Mouse (Mus musculus) limb, embryonic 11.5 days (tissue): ENCODE measurements at regions not wholly inside any gene's neighbourhood (a gene's known extent, or its start where the extent isn't known, plus 50 kb on each side); places are given as distances from the start of the nearest gene placed in this dataset.

Experiments
- ATAC-seq: fragments of 200-750 bp; cut with Nextera tagmentation; 2 replicates; pipeline ENCODE4 v1.8.0; 2017; ENCODE audit warnings: low read depth; ENCODE audit not compliant: insufficient number of reproducible peaks, low FRiP score, low TSS enrichment
- DNase-seq: peaks from one replicate; pipeline ENCODE4 v3.0.0-alpha.2; 2015; ENCODE audit warnings: low spot score
- H3K27ac ChIP-seq: fragments of 300-500 bp; sonication (generic); replicated peaks from 2 replicates; pipeline ENCODE4 v1.5.1; 2014; ENCODE audit warnings: low read depth, mild to moderate bottlenecking, low read length
- H3K27me3 ChIP-seq: fragments of 300-500 bp; sonication (generic); 2 replicates; pipeline ENCODE4 v1.6.1; 2014; ENCODE audit warnings: mild to moderate bottlenecking, low read length, mixed read lengths; ENCODE audit not compliant: control insufficient read depth, insufficient read depth
- H3K36me3 ChIP-seq: fragments of 300-500 bp; sonication (generic); 2 replicates; pipeline ENCODE4 v1.6.1; 2014; ENCODE audit warnings: mild to moderate bottlenecking, low read length, moderate library complexity, mixed read lengths; ENCODE audit not compliant: control insufficient read depth, insufficient read depth
- H3K4me1 ChIP-seq: fragments of 300-500 bp; sonication (generic); 2 replicates; pipeline ENCODE4 v1.6.1; 2014; ENCODE audit warnings: low read length, mixed read lengths; ENCODE audit not compliant: control insufficient read depth, insufficient read depth
- H3K4me2 ChIP-seq: fragments of 300-500 bp; sonication (generic); 2 replicates; pipeline ENCODE4 v1.6.1; 2014; ENCODE audit warnings: low read depth, mild to moderate bottlenecking, moderate library complexity; ENCODE audit not compliant: severe bottlenecking
- H3K4me3 ChIP-seq: fragments of 300-500 bp; sonication (generic); 2 replicates; pipeline ENCODE4 v1.5.1; 2014; ENCODE audit warnings: low read depth, low read length
- H3K9ac ChIP-seq: fragments of 300-500 bp; sonication (generic); 2 replicates; pipeline ENCODE4 v1.6.1; 2014; ENCODE audit warnings: mild to moderate bottlenecking, low read length
- H3K9me3 ChIP-seq: fragments of 300-500 bp; sonication (generic); 2 replicates; pipeline ENCODE4 v1.6.1; 2016; ENCODE audit warnings: low read length; ENCODE audit not compliant: control insufficient read depth
- WGBS: fragments of 180-500 bp; shearing (Covaris S2); extraction: QIAGEN DNeasy Blood & Tissue Kit; methylation state at CpG from one replicate; pipeline ENCODE4 v1.1.7; 2014; 5-methylcytosine and 5-hydroxymethylcytosine counted together

- no peak overlapping the region for H3K9ac ChIP-seq
- H3K4me2 ChIP-seq = no peak overlapping the region
- no peaks in the 10 kb centered on the region for H3K9me3 ChIP-seq
- no peak for ATAC-seq
- H3K4me3 ChIP-seq = no peak overlapping the region
- DNase-seq = no peak
- H3K27ac ChIP-seq = no peak overlapping the region
- H3K4me1 ChIP-seq = no peaks in the 10 kb centered on the region
- H3K27me3 ChIP-seq = no peaks in the 10 kb centered on the region
- H3K36me3 ChIP-seq = no peaks in the 10 kb centered on the region
- 87% methylated on average over 2 of the region's 2 CpGs for WGBS
Observed at GRCm38 (mm10) chr1:76513490-76513889, 967.4 kb downstream of the Slc4a3 start.

DNA sequence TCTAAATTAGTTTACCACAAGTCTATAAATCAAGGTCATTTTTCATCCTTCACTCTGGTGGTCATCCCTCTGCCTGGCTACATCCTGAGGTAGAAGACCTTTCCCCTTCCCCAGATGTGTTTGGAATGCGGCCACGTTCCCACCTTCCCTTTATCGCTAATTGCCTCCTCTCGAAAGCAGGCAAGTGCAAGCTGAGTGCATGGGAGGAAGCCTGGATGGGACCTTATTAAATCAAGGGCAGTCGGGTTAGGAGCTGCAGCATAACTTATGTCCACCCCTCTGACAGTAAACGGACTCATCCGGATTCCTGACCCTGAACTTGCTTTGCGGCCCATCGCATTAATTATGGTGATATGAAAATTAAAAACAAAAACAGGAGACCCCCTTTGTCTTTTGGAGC lies 983.5 kb downstream of the Slc4a3 start:
- Histone ChIP-seq H3K27ac (no peak overlapping the region), H3K36me3 (no peaks in the 10 kb centered on the region), H3K4me2 (no peak overlapping the region), H3K9me3 (no peaks in the 10 kb centered on the region), H3K27me3 (no peaks in the 10 kb centered on the region), H3K4me1 (peaks cover 4% of the 10 kb centered on the region; the same call in 1 of the 2 replicates), H3K4me3 (no peak overlapping the region), H3K9ac (no peak overlapping the region)
- 22% methylated on average over 9 of the region's 9 CpGs for WGBS
- DNase-seq (peak; percentile 33), ATAC-seq (no peak)

DNA sequence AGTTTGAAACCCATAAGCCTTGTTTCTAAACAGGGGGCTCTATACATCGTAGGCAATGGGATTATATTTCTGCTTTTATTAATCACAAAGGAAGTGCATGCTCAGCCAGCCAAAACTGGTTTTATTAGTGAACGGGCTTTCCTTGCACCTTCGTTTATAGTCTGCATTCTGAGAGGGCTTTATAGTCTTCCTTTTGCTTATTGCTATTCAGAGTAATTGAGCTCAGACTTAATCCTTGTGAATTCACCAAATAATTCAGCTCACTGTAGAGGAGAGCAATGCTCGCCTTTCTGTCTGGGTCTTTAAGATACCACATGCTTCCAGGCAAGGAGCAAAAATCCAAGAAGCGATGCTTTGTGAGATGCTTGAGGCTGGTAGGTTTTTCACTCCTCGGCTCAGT lies 984.3 kb downstream of the Slc4a3 start:
- no peak for ATAC-seq
- H3K27ac ChIP-seq = no peak overlapping the region
- WGBS = 53% methylated on average over 6 of the region's 6 CpGs

DNA sequence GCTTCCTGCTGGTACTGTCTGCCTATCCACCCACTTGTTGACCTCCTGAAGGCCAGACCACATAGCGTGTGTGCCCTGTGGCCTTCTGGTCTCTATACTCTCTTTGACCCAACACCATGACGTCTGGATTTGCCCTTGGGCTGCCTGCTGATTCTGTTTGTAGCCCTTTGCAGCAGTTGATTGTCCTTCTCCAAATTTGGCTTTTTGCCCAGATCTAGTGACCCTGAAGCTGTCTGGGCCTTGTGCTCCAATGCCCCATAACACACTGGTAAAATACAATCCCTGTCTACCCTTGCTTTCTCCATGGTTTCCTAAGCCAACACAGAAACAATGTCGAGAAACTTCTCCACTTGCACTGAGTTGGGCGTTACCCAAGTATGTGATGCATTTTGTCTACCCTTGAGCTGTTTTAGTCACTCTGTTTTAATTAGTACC lies 979.3 kb downstream of the Epha4 start:
- peak; percentile 29 for DNase-seq
- Histone ChIP-seq H3K4me3 (no peak overlapping the region), H3K9ac (no peak overlapping the region), H3K27ac (no peak overlapping the region), H3K9me3 (no peaks in the 10 kb centered on the region), H3K27me3 (no peaks in the 10 kb centered on the region), H3K4me2 (no peak overlapping the region), H3K4me1 (no peaks in the 10 kb centered on the region), H3K36me3 (no peaks in the 10 kb centered on the region)
- WGBS = 52% methylated on average over 4 of the region's 4 CpGs
- no peak for ATAC-seq

More for the DNA sequence above, 984.3 kb downstream of the Slc4a3 start:
- Histone ChIP-seq H3K4me3 (no peak overlapping the region), H3K9ac (no peak overlapping the region), H3K36me3 (no peaks in the 10 kb centered on the region), H3K9me3 (no peaks in the 10 kb centered on the region), H3K4me2 (no peak overlapping the region), H3K4me1 (peaks cover 4% of the 10 kb centered on the region; the same call in 1 of the 2 replicates), H3K27me3 (no peaks in the 10 kb centered on the region)
- no peak for DNase-seq

DNA sequence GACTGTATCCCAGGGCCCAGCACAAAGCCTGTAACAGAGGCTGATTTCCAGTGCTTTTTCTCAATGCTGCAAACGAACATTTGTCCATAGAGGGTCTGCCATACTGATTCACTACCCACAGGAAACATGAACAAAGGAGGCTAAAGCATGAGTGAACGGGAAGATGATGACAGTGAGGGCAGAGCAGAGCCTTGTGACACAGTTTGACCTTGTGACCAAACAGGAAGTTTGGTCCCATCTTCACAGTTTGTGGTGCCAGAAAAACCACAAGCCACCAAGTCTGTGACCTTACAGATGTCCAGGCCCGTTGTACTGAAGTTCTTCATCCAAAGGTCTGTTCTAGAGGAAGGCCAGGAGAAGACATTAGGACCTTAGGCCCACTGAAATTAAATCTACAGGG lies 974.4 kb downstream of the Epha4 start:
- ATAC-seq (no peak), DNase-seq (no peak)
- no peaks in the 10 kb centered on the region for H3K36me3 ChIP-seq
- no peaks in the 10 kb centered on the region for H3K9me3 ChIP-seq
- H3K4me3 ChIP-seq = no peak overlapping the region
- H3K4me2 ChIP-seq = no peak overlapping the region
- H3K9ac ChIP-seq = no peak overlapping the region
- H3K27ac ChIP-seq = no peak overlapping the region
- no peaks in the 10 kb centered on the region for H3K27me3 ChIP-seq
- H3K4me1 ChIP-seq = no peaks in the 10 kb centered on the region
- 77% methylated on average over 3 of the region's 3 CpGs for WGBS

GRCm38 (mm10) chr1:76550876-76551275 lies 964.0 kb downstream of the Epha4 start:
- no peak overlapping the region for H3K9ac ChIP-seq
- ATAC-seq = no peak
- no peaks in the 10 kb centered on the region for H3K4me1 ChIP-seq
- no peak overlapping the region for H3K4me3 ChIP-seq
- H3K27ac ChIP-seq = no peak overlapping the region
- H3K27me3 ChIP-seq = no peaks in the 10 kb centered on the region
- H3K9me3 ChIP-seq = no peaks in the 10 kb centered on the region
- DNase-seq = peak; percentile 27
- 74% methylated on average over 5 of the region's 5 CpGs for WGBS
- no peak overlapping the region for H3K4me2 ChIP-seq
- no peaks in the 10 kb centered on the region for H3K36me3 ChIP-seq

GRCm38 (mm10) chr1:76559441-76559840 lies 955.4 kb downstream of the Epha4 start:
- H3K4me3 ChIP-seq = no peak overlapping the region
- DNase-seq = no peak
- ATAC-seq = no peak
- no peak overlapping the region for H3K27ac ChIP-seq
- H3K9me3 ChIP-seq = no peaks in the 10 kb centered on the region
- no peaks in the 10 kb centered on the region for H3K36me3 ChIP-seq
- no peaks in the 10 kb centered on the region for H3K4me1 ChIP-seq
- H3K27me3 ChIP-seq = no peaks in the 10 kb centered on the region
- no peak overlapping the region for H3K4me2 ChIP-seq
- 92% methylated on average over 7 of the region's 7 CpGs for WGBS
- no peak overlapping the region for H3K9ac ChIP-seq

DNA sequence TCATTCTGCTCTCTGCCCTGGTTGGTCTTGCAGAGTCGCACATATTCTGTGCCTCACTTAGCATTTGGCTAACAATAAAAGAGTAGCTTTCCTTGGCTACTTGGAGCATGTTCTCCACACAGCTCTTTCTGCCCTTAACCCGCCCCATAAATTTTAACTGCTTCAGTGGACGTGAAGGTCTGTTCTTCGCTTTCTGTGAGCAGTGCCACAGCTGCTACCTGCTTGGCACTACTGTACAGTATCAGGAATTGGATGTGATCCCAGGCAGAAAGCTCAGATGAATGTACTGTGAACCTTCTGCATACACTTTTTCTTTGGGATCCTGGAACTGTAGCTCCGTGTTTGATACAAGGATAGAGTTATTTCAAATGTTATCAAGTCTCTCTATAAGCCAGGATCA lies 939.4 kb downstream of the Epha4 start:
- no peaks in the 10 kb centered on the region for H3K27me3 ChIP-seq
- H3K4me3 ChIP-seq = no peak overlapping the region
- no peaks in the 10 kb centered on the region for H3K4me1 ChIP-seq
- H3K9ac ChIP-seq = no peak overlapping the region
- H3K36me3 ChIP-seq = no peaks in the 10 kb centered on the region
- H3K9me3 ChIP-seq = no peaks in the 10 kb centered on the region
- WGBS = 52% methylated on average over 5 of the region's 5 CpGs
- ATAC-seq = no peak
- peak; percentile 23 for DNase-seq
- no peak overlapping the region for H3K4me2 ChIP-seq
- H3K27ac ChIP-seq = no peak overlapping the region

- DNase-seq (no peak), ATAC-seq (no peak)
- WGBS = 89% methylated on average over 2 of the region's 2 CpGs
- H3K4me3 ChIP-seq = no peak overlapping the region
- H3K36me3 ChIP-seq = no peaks in the 10 kb centered on the region
- no peaks in the 10 kb centered on the region for H3K9me3 ChIP-seq
- no peak overlapping the region for H3K4me2 ChIP-seq
- no peaks in the 10 kb centered on the region for H3K4me1 ChIP-seq
- H3K27me3 ChIP-seq = no peaks in the 10 kb centered on the region
- H3K9ac ChIP-seq = no peak overlapping the region
- H3K27ac ChIP-seq = no peak overlapping the region
Observed at GRCm38 (mm10) chr1:76585921-76586320, 929.0 kb downstream of the Epha4 start.
